Mouse (Mus musculus): ENCODE measurements around the gene Morc1.

Gene Morc1

GRCm38 (mm10) chr16:48474896-48475802, 44.1 kb downstream of the Morc1 start:
- no peak for DNase-seq (ENCODE audit: low spot score in 2 of 2)

- no peak for DNase-seq (ENCODE audit: low spot score in 2 of 2)
Observed at GRCm38 (mm10) chr16:48479266-48479848, 48.3 kb downstream of the Morc1 start.

- no peak for DNase-seq (ENCODE audit: low spot score in 2 of 2)
Observed at GRCm38 (mm10) chr16:48516776-48517499, 85.9 kb downstream of the Morc1 start.

GRCm38 (mm10) chr16:48519569-48519968, 88.5 kb downstream of the Morc1 start:
- DNase-seq (ENCODE audit: low spot score in 2 of 2): no peak

GRCm38 (mm10) chr16:48537108-48537507, 106.1 kb downstream of the Morc1 start:
- no peak for DNase-seq (ENCODE audit: low spot score in 2 of 2)

GRCm38 (mm10) chr16:48562290-48563080, 131.4 kb downstream of the Morc1 start:
- no peak for DNase-seq (ENCODE audit: low spot score in 2 of 2)

- peak in 1 of 2 experiments; percentile 14 for DNase-seq (ENCODE audit: low spot score in 2 of 2)
Observed at GRCm38 (mm10) chr16:48570354-48570753, 139.3 kb downstream of the Morc1 start.

- DNase-seq (ENCODE audit: low spot score in 2 of 2): no peak
Observed at GRCm38 (mm10) chr16:48574072-48574471, 143.0 kb downstream of the Morc1 start.

GRCm38 (mm10) chr16:48574499-48574898, 143.5 kb downstream of the Morc1 start:
- DNase-seq (ENCODE audit: low spot score in 2 of 2): no peak

- DNase-seq (ENCODE audit: low spot score in 2 of 2): no peak
Observed at GRCm38 (mm10) chr16:48585369-48585768, 154.3 kb downstream of the Morc1 start.

- DNase-seq (ENCODE audit: low spot score in 2 of 2): no peak
Observed at GRCm38 (mm10) chr16:48594457-48594856, 163.4 kb downstream of the Morc1 start.

- DNase-seq (ENCODE audit: low spot score in 2 of 2): no peak
Observed at GRCm38 (mm10) chr16:48595216-48595615, 164.2 kb downstream of the Morc1 start.

- no peak for DNase-seq (ENCODE audit: low spot score in 2 of 2)
Observed at GRCm38 (mm10) chr16:48603735-48604211, 172.7 kb downstream of the Morc1 start.

GRCm38 (mm10) chr16:48606476-48607038, 175.5 kb downstream of the Morc1 start:
- DNase-seq (ENCODE audit: low spot score in 2 of 2): no peak

- DNase-seq (ENCODE audit: low spot score in 2 of 2): no peak
Observed at GRCm38 (mm10) chr16:48608224-48608623, 177.2 kb downstream of the Morc1 start.

- no peak for DNase-seq (ENCODE audit: low spot score in 2 of 2)
Observed at GRCm38 (mm10) chr16:48610866-48611265, 179.8 kb downstream of the Morc1 start.

GRCm38 (mm10) chr16:48611436-48611835, 180.4 kb downstream of the Morc1 start:
- no peak for DNase-seq (ENCODE audit: low spot score in 2 of 2)

GRCm38 (mm10) chr16:48613783-48614182, 182.7 kb downstream of the Morc1 start:
- DNase-seq (ENCODE audit: low spot score in 2 of 2): no peak

- DNase-seq (ENCODE audit: low spot score in 2 of 2): no peak
Observed at GRCm38 (mm10) chr16:48620510-48620909, 189.5 kb downstream of the Morc1 start.

- no peak for DNase-seq (ENCODE audit: low spot score in 2 of 2)
Observed at GRCm38 (mm10) chr16:48621019-48621418, 190.0 kb downstream of the Morc1 start.

- no peak for DNase-seq (ENCODE audit: low spot score in 2 of 2)
Observed at GRCm38 (mm10) chr16:48623447-48623846, 192.4 kb downstream of the Morc1 start.
